Mouse (Mus musculus) embryonic facial prominence, embryonic 11.5 days (tissue): ENCODE data around the gene Samm50. TPM values are rescaled to one million over a fixed set of nuclear protein-coding genes. Genes with fewer than 3 reads are reported as not detected.
"Not testable (repeated sequence)": the region's sequence is repeated elsewhere in the genome, so short reads cannot be mapped to it uniquely, and the experiment has no call there.

Experiments used
- ATAC-seq: fragments of 200-750 bp; cut with Nextera tagmentation; replicated peaks from 2 replicates; pipeline ENCODE4 v1.8.0; 2017; ENCODE audit warnings: low read depth; ENCODE audit not compliant: insufficient number of reproducible peaks, low FRiP score, low TSS enrichment
- DNase-seq: peaks from one replicate; pipeline ENCODE4 v3.0.0-alpha.2; 2015; ENCODE audit warnings: low spot score
- H3K27ac ChIP-seq: fragments of 300-500 bp; sonication (generic); replicated peaks from 2 replicates; pipeline ENCODE4 v1.5.1; 2014; ENCODE audit warnings: mild to moderate bottlenecking, low read depth, low read length, control low read depth
- H3K27me3 ChIP-seq: fragments of 300-500 bp; sonication (generic); 2 replicates; pipeline ENCODE4 v1.6.1; 2014; ENCODE audit warnings: mild to moderate bottlenecking, low read length, moderate library complexity, mixed read lengths; ENCODE audit not compliant: control insufficient read depth, insufficient read depth
- H3K36me3 ChIP-seq: fragments of 300-500 bp; sonication (generic); replicated peaks from 2 replicates; pipeline ENCODE4 v1.6.1; 2014; ENCODE audit warnings: low read depth, mild to moderate bottlenecking, low read length, moderate library complexity, mixed read lengths; ENCODE audit not compliant: control insufficient read depth, insufficient read depth
- H3K4me1 ChIP-seq: fragments of 300-500 bp; sonication (generic); 2 replicates; pipeline ENCODE4 v1.6.1; 2014; ENCODE audit warnings: low read length, mixed read lengths; ENCODE audit not compliant: control insufficient read depth, insufficient read depth
- H3K4me2 ChIP-seq: fragments of 300-500 bp; sonication (generic); 2 replicates; pipeline ENCODE4 v1.6.1; 2014; ENCODE audit warnings: low read depth, mild to moderate bottlenecking, control low read depth, low read length, moderate library complexity
- H3K4me3 ChIP-seq: fragments of 300-500 bp; sonication (generic); 2 replicates; pipeline ENCODE4 v1.5.1; 2014; ENCODE audit warnings: low read depth, low read length, control low read depth
- H3K9ac ChIP-seq: fragments of 300-500 bp; sonication (generic); replicated peaks from 2 replicates; pipeline ENCODE4 v1.6.1; 2014; ENCODE audit warnings: mild to moderate bottlenecking, control low read depth, low read length
- H3K9me3 ChIP-seq: fragments of 300-500 bp; sonication (generic); replicated peaks from 2 replicates; pipeline ENCODE4 v1.6.1; 2016; ENCODE audit warnings: mild to moderate bottlenecking, low read length, inconsistent platforms, mixed read lengths; ENCODE audit not compliant: control insufficient read depth
- WGBS: fragments of 180-500 bp; shearing (Covaris S2); extraction: QIAGEN DNeasy Blood & Tissue Kit; methylation state at CpG from one replicate; pipeline ENCODE4 v1.1.7; 2014; 5-methylcytosine and 5-hydroxymethylcytosine counted together
- polyA plus RNA-seq: library from polyadenylated mRNA; unstranded; fragments of >200 nt; fragmentation: Nextera tagmentation; extraction: Ambion mirVana; gene quantifications from 2 replicates; pipeline ENCODE4 v1.2.1, GENCODE M21; 2014

Samm50 gene
- polyA plus RNA-seq, result 84.3 and 85.7 TPM in 2 replicates

DNA sequence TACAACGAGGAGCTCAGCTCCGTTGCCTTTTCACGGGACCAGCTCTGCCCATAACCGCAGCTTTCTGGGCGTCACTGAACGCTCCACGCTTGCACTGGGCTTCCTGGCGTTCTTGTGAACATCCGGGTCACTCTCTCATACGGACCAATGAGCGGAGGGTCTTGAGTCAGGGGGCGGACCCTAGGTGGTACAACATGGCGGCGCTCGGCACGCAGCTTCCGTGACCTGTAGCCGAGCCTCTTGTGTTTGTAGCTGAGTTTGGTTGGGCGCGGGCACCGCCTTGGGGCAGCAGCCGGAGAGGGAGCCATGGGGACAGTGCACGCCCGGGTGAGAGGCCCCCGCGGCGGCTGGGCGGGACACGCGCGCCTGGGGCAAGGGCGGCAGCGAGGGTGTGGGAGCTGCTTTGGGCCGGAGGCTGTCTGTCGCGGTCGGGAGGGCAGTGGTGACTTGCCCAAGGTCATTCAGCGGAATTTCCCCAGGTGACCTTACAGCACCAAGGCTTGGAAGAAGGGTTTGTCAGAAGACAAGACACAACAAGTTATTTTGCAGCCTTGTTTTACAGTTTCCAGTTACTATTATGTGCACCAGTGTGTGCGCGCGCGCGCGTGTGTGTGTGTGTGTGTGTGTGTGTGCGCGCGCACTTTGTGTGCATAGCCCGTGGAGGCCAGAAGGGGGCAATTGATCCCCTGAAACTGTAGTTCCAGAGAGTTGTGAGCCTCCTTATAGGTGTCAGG, at the start of gene Samm50:
Gene Samm50 (plus strand): TSS at position 184 of the 734 bp plus-strand sequence.
- H3K4me1 ChIP-seq, result 0 out of 2 replicates have a peak, but pooled peaks cover 2% of the 10 kb centered on the region
- H3K27ac ChIP-seq, result peak within 1 kb of the TSS; percentile 80
- H3K4me3 ChIP-seq, result peak within 1 kb of the TSS; percentile 93
- H3K9me3 ChIP-seq, result no peaks in the 10 kb centered on the region
- WGBS, result 7% methylated on average over 47 of the region's 48 CpGs
- DNase-seq (peak; percentile 96), ATAC-seq (peak; percentile 96)
- H3K36me3 ChIP-seq, result no peaks in the 10 kb centered on the region
- peak within 1 kb of the TSS; percentile 64 for H3K4me2 ChIP-seq
- H3K9ac ChIP-seq, result peak within 1 kb of the TSS; percentile 87
- H3K27me3 ChIP-seq, result no peaks in the 10 kb centered on the region

DNA sequence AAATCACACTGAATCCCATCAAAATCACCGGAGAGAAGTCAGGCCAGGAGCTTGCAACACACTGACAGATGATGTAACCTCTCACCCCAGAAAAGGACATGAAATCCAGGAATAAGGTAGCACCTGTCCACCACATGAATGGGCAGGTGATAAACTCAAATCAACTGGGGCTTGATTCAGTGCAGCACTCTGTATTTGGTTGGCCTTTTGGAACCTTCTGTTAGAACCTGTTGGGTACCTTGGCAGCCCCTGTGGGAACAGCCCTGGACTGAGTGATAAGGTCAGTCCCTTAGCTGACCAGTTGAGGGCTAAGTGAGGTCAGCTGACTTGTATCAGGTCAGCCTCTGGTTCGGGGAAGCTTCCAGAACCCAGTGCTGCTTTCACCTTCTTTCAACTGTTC, 35.9 kb upstream of the Samm50 start:
- Histone ChIP-seq H3K9ac (no peak overlapping the region), H3K4me2 (no peak overlapping the region), H3K4me3 (no peak overlapping the region), H3K4me1 (no peaks in the 10 kb centered on the region), H3K36me3 (no peaks in the 10 kb centered on the region), H3K27me3 (no peaks in the 10 kb centered on the region), H3K9me3 (no peaks in the 10 kb centered on the region), H3K27ac (no peak overlapping the region)
- ATAC-seq (no peak), DNase-seq (no peak)
- 78% methylated on average over 2 of the region's 2 CpGs for WGBS

DNA sequence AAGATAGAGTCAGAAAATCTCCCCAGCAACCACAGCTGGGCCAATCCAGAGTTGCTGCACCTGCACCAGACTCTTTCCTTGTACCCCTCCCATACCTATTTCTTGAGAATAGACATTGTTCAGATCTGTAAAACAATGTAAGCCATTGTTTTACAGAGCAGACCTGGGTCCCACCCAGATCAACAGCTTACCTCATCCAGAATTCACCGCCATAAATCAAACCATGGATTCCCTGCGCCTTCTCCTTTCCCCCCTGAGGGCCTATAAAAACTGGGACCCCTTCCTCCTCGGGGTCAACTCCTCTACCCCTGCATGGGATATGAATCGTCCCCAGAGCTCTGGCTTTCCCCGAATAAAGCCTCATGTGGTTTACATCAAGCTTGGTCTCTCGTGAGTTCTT, 34.5 kb upstream of the Samm50 start:
- not testable (repeated sequence) for DNase-seq, H3K4me1 ChIP-seq, H3K9me3 ChIP-seq, H3K36me3 ChIP-seq, H3K4me2 ChIP-seq, H3K9ac ChIP-seq, ATAC-seq, H3K27me3 ChIP-seq, H3K27ac ChIP-seq, H3K4me3 ChIP-seq
- WGBS, result 84% methylated on average over 6 of the region's 6 CpGs

DNA sequence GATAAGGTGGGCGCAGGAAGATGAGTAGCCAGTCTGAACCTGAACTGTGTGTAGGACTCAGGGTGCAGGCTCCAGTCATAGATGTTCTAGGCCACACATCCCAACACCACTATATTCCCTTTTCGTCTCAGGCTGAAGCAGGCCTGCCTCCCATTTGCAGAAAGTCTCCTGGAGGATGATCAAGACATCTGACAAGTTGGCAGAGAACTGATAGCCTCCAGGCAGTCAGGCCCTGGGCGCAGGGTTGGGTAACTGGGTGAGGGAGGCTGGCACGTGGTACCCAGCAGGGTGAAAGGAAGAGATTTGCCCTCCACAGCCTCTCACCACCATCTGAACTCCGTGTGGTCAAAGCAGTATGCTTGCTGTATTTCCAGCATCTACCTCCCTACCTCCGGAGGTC, 30.2 kb upstream of the Samm50 start:
- Histone ChIP-seq H3K36me3 (no peaks in the 10 kb centered on the region), H3K27ac (no peak overlapping the region), H3K4me3 (no peak overlapping the region), H3K4me1 (no peaks in the 10 kb centered on the region), H3K4me2 (no peak overlapping the region), H3K27me3 (no peaks in the 10 kb centered on the region), H3K9me3 (no peaks in the 10 kb centered on the region), H3K9ac (no peak overlapping the region)
- ATAC-seq (no peak), DNase-seq (no peak)
- WGBS, result 84% methylated on average over 6 of the region's 6 CpGs

DNA sequence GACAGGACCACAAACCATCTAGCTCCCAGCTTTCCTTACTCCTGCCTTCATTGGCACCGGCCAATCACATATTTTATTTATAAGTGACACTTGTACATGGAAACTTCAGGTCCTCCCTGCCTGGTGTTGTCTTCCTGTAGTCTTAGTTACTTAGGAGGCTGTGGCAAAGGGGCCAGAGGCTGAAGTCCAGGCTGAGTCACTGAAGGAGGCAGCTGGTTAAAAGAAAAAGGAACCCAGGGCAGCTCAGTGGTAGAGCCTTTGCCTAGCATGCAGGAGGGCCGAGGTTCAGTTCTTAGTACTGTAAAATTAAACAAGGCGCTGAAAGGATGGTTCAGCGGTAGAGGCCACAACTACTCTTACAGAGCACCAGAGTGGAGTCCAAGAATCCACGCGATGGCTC, 25.2 kb upstream of the Samm50 start:
- H3K4me2 ChIP-seq, result no peak overlapping the region
- no peaks in the 10 kb centered on the region for H3K36me3 ChIP-seq
- 69% methylated on average over 6 of the region's 6 CpGs for WGBS
- no peaks in the 10 kb centered on the region for H3K4me1 ChIP-seq
- 0 out of 2 replicates have a peak, but pooled peaks cover 3% of the 10 kb centered on the region for H3K27me3 ChIP-seq
- no peaks in the 10 kb centered on the region for H3K9me3 ChIP-seq
- DNase-seq (no peak), ATAC-seq (no peak)
- H3K27ac ChIP-seq, result no peak overlapping the region
- no peak overlapping the region for H3K9ac ChIP-seq
- H3K4me3 ChIP-seq, result no peak overlapping the region

DNA sequence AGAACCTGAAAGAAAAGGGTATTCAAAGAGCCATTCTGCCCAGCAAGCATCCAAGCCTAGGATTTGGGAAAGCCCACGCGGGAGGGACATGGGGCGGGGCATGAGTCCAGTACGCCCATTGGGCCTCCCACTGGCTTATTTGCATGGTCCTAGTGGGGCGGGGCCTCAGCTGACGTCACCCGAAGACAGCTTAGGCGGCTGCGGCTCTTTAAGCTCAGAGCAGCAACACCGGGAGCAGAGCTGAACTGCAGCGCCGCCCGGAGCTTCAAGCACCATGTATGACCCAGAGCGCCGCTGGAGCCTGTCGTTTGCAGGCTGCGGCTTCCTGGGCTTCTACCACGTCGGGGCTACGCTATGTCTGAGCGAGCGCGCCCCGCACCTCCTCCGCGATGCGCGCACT, 24.4 kb upstream of the Samm50 start, which contains the start of gene Pnpla3:
Gene Pnpla3 (plus strand): TSS at position 238 of the 400 bp plus-strand sequence.
- Histone ChIP-seq H3K4me1 (no peaks in the 10 kb centered on the region), H3K4me2 (peak within 1 kb of the TSS; percentile 94), H3K36me3 (no peaks in the 10 kb centered on the region), H3K9me3 (no peaks in the 10 kb centered on the region), H3K27me3 (0 out of 2 replicates have a peak, but pooled peaks cover 3% of the 10 kb centered on the region), H3K4me3 (peak within 1 kb of the TSS; percentile 44), H3K9ac (peak within 1 kb of the TSS; percentile 37), H3K27ac (no peak within 1 kb of the TSS)
- ATAC-seq, result peak; percentile 93
- under 1% methylated on average over 28 of the region's 28 CpGs for WGBS
- DNase-seq, result peak; percentile 98

DNA sequence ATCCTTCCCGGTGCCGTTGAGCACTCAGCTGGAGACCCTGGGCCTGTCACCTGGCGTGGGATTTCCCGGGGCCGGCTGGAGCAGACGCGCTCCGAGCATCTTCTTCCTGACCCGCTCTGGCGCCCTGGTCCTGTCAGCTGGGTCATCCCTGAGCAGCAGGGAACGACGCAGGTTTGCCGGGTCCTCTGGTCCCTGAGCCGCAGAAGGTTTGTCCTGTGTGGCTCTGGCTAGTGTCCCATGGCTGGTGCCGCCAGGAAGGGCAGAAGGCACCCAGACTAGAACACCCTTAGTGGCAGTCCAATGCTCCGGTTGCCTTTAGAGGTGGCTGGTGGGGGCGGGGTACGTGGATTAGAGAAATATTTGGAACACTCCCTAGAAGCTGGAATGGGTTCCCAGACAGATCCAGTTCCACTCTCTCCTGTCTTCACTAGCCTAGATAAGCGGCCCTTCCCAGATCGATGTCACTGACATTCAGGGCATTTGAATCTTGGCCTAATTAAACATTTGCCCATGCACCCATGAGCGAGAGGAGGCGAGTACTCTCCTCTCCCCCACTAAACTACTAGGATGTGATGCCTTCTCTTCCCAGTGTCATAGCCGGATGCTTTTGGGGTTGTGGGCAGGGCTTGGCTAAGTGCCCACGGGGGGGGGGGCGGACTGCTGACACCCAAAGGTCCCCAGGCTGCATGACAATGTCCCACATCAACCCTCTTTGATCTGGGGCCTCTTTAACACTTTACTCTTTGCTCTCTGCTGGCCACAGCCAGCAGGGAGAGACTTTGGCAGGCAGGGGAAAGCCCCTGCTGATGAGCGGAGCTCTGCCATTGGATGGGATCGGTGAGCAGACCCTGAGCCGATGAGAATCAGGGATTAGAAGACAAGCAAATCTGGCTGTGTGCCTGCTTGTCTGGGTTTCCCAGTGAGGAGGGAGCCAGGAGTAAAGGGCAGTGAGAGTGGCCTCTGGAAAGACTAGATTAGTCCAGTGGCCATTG, 23.6 kb upstream of the Samm50 start:
- H3K27ac ChIP-seq, result no peak overlapping the region
- peak overlapping the region; percentile 44 for H3K4me3 ChIP-seq
- no peaks in the 10 kb centered on the region for H3K4me1 ChIP-seq
- ATAC-seq, result peak; percentile 51
- WGBS, result under 1% methylated on average over 28 of the region's 28 CpGs
- no peaks in the 10 kb centered on the region for H3K36me3 ChIP-seq
- H3K27me3 ChIP-seq, result 0 out of 2 replicates have a peak, but pooled peaks cover 3% of the 10 kb centered on the region
- peak; percentile 26 for DNase-seq
- H3K4me2 ChIP-seq, result peak overlapping the region; percentile 94
- H3K9ac ChIP-seq, result peak overlapping the region; percentile 37
- no peaks in the 10 kb centered on the region for H3K9me3 ChIP-seq
